In the genomic region with DNA sequence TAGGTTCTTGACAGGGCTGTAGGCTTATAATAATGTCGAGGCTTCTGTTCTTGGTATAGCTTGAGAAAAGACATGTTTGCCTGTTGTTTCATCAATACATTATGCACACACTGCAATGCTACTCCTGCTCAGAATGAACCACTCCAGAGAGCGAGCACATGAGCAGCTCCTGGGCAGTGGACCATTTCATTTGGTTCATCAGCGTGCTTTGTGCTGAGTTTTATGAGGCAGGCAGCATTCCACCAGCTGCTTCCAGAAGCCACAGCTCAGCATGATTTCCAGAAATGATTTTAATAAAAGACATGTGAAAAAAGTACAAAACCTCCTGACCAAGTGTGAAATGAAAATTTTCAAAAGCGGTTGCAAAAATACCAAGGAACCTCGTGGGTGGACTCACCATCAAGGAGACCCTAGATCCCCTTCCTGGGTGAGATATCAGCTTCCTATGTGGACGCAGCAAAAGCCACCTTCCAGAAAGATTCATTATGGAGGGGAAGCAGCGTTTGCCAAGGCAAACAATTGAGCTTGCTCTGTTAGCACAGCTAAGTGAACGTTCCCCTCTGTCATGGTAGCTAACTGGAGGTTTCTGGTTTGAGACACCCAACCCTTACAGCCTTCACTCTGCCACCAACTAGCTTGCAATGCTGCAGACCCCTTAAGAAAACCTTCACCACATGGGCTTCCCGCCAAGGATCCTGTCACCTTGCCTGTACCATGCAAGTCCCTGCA, we compare ENCODE assay signal across 13 mouse cellular contexts.
DNase-seq lines count a peak whose midpoint lies in the region; ATAC-seq and TF ChIP-seq lines count a peak whose summit lies in the region.
"Had no signal": no experiment of that assay in that cellular context is flagged by ENCODE, and none has a peak within 500 bp of the region (broad histone marks: within the 10 kb centered on the region; RNA-seq: fewer than 3 reads in every experiment).

No protein-coding gene starts in this region.

- H3K27me3 ChIP-seq in kidney, postnatal 0 days (ENCODE audit: insufficient read depth, low read length) = no peaks in the 10 kb centered on the region

- H3K9me3 ChIP-seq in kidney, postnatal 0 days (replicated peaks; ENCODE audit: low read length) = no peaks in the 10 kb centered on the region
- H3K9me3 ChIP-seq: forebrain, embryonic 10.5 days had no signal

- H3K27ac ChIP-seq in gastrocnemius, adult 2 months = peak overlapping the region; percentile 63
- H3K27ac ChIP-seq in kidney, postnatal 0 days = peak overlapping the region; percentile 8; the same call in 1 of the 2 replicates
- H3K27ac ChIP-seq: forebrain, embryonic 10.5 days had no signal

- H3K9ac ChIP-seq in kidney, postnatal 0 days (ENCODE audit: low read depth, low read length) = no peak overlapping the region

- H3K36me3 ChIP-seq in kidney, postnatal 0 days (ENCODE audit: insufficient read depth, low read length) = no peaks in the 10 kb centered on the region
- H3K36me3 ChIP-seq: forebrain, embryonic 10.5 days had no signal

- intact Hi-C loops in gastrocnemius, adult 2 months (cut with DNase I) = no loop called here

- TF ChIP-seq CTCF in gastrocnemius, adult 2 months (IDR thresholded peaks at IDR 0.05) = no peak
- TF ChIP-seq CTCF in kidney, postnatal 0 days (IDR thresholded peaks at IDR 0.05; ENCODE audit: low read depth) = no peak

- H3K4me1 ChIP-seq in kidney, postnatal 0 days (replicated peaks; ENCODE audit: insufficient read depth, low read length) = peaks cover 18% of the 10 kb centered on the region
- H3K4me1 ChIP-seq: megakaryocyte, embryonic 14.5 days had no signal

- WGBS in kidney, postnatal 0 days = 31% methylated on average over 9 of the region's 9 CpGs

- DNase-seq in gastrocnemius, adult 2 months = peak; percentile 31
- no peak for DNase-seq in gastrocnemius, postnatal 10 days
- peak; percentile 34 for DNase-seq in urinary bladder, postnatal 14 days (ENCODE audit: low spot score)
- no peak for DNase-seq in urinary bladder, postnatal 10 days (ENCODE audit: low spot score)
- DNase-seq in kidney, postnatal 0 days (ENCODE audit: low spot score) = peak; percentile 81
- no peak for DNase-seq in layer of hippocampus, adult 18-20 months (ENCODE audit: low spot score in 2 of 2)
- no peak for DNase-seq in embryo, embryonic 11 days
- no peak for DNase-seq in layer of hippocampus, postnatal 10 days (ENCODE audit: low spot score in 2 of 2)
- DNase-seq: heart, postnatal 36 days; lung, adult 2 months; thymus, postnatal 25 days had no signal

- no peak overlapping the region for H3K4me2 ChIP-seq in kidney, postnatal 0 days (ENCODE audit: low read length)

- peak; percentile 77 for ATAC-seq in kidney, postnatal 0 days (replicated peaks; ENCODE audit: low FRiP score, low read depth)

- H3K4me3 ChIP-seq in gastrocnemius, adult 2 months = no peak overlapping the region
- H3K4me3 ChIP-seq in kidney, postnatal 0 days (replicated peaks; ENCODE audit: low read depth, low read length) = no peak overlapping the region
- H3K4me3 ChIP-seq: forebrain, embryonic 10.5 days; megakaryocyte, embryonic 14.5 days had no signal

Comparison
In these comparisons a context has a peak if more than half of its experiments do, and no peak if none do; other contexts are left out.
1. DNase-seq: peak in gastrocnemius, adult 2 months (single experiment), urinary bladder, postnatal 14 days (single experiment) and kidney, postnatal 0 days (single experiment); none in gastrocnemius, postnatal 10 days (single experiment), urinary bladder, postnatal 10 days (single experiment), layer of hippocampus, adult 18-20 months (0 of 2), embryo, embryonic 11 days (single experiment) and layer of hippocampus, postnatal 10 days (0 of 2).